Mouse (Mus musculus) thymus, postnatal 4 days (tissue): ENCODE data around the gene Klhl18.
"Not testable (repeated sequence)": the region's sequence is repeated elsewhere in the genome, so short reads cannot be mapped to it uniquely, and the experiment has no call there.

ENCODE experiments used
- DNase-seq: peaks from one replicate; pipeline ENCODE4 v3.0.0; 2021

Klhl18 gene

GRCm38 (mm10) chr9:110419511-110420112 lies 56.9 kb downstream of the Klhl18 start, which contains the start of gene Ngp:
Gene Ngp (plus strand): TSS chr9:110419747.
- DNase-seq: no peak

DNA sequence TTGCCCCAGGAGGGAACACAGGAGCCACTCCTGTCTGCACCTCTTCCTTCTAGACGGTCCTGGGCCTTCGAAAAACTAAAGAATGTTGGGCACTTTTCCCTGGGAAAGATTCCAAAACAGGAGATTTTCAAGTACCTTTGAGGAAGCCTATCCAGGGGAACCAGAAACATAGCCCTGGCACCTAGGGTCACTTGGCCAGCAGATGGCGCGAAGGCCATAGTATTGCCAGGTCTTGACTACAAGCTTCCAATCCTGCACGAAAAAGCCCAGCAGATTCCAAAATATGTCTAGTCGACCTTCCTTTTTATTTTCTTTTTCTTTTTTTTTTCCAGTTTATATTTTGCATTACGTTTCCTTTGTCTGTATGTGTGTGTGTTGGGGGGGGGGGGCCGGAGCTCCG lies 62.7 kb downstream of the Klhl18 start:
- peak; percentile 29 for DNase-seq

GRCm38 (mm10) chr9:110412926-110413325 lies 63.6 kb downstream of the Klhl18 start:
- no peak for DNase-seq

GRCm38 (mm10) chr9:110410908-110411887 lies 65.3 kb downstream of the Klhl18 start:
- DNase-seq: peak; percentile 91

GRCm38 (mm10) chr9:110408099-110408773 lies 68.3 kb downstream of the Klhl18 start, which contains the start of gene Ptpn23:
Gene Ptpn23 (minus strand): TSS chr9:110408213.
- peak; percentile 96 for DNase-seq

- DNase-seq: no peak
Observed at GRCm38 (mm10) chr9:110407311-110408098, 69.0 kb downstream of the Klhl18 start.

- not testable (repeated sequence) for DNase-seq
Observed at GRCm38 (mm10) chr9:110403240-110403639, 73.3 kb downstream of the Klhl18 start.

- no peak for DNase-seq
Observed at GRCm38 (mm10) chr9:110402731-110403130, 73.8 kb downstream of the Klhl18 start.

DNA sequence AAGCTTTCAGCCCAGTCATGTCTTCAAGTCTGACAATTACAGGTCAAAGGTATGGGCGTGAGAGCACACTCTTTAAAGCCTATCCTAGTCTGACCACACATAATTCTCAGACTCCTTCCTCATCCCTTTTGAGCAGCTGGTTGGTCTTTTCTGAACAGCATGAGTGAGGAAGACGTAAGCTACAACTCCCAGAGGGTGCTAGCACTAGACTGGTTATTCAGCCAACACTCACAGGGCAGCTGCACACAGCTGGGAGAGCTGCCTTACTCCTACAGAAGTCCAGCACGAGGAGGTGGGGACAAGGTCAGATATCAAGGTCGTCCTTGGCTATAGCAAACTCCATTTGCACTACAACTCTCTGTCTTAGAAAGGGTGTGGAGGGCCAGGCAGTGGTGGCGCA lies 75.8 kb downstream of the Klhl18 start:
- DNase-seq: no peak

DNA sequence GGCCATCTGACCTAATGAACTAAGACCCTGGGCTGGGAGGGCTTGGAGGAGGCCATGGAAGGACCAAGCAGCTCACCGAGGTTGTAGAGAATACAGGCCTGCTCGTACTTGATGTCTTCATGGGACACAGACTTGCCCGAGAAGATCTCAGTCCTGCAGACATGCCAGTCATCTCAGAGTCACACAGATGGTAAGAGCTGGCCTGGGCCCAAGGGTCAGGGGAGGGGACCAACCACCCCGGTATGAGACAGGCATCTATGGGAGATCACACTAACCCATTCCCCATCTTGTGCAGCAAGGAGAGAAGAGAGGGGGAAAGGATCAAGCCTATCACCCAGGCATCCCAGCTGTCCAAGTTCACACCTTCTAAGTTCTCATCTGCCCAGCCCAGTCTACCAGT lies 83.2 kb downstream of the Klhl18 start:
- DNase-seq: no peak

GRCm38 (mm10) chr9:110390843-110391242 lies 85.7 kb downstream of the Klhl18 start:
- no peak for DNase-seq

DNA sequence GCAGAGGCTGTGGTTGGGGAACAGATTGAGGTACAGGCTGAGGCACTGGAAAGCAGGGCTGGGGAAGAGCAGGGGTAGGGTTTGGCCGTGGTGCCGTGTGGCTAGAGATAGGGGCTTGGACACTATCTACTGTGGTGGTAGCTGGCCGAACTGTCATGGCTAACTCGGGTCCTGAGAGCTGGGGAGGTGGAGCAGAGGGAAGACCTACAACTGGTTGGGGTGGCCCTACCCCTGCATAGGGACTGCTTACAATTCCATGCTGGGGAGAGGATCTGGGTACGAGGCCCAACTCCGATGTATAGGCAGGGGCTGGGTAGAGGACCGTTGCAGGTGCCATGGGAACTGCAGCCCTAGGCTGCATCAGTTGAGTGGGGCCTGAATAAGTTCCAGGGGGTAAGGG lies 88.5 kb downstream of the Klhl18 start:
- DNase-seq: no peak

- DNase-seq: no peak
Observed at GRCm38 (mm10) chr9:110384369-110384929, 92.0 kb downstream of the Klhl18 start.

DNA sequence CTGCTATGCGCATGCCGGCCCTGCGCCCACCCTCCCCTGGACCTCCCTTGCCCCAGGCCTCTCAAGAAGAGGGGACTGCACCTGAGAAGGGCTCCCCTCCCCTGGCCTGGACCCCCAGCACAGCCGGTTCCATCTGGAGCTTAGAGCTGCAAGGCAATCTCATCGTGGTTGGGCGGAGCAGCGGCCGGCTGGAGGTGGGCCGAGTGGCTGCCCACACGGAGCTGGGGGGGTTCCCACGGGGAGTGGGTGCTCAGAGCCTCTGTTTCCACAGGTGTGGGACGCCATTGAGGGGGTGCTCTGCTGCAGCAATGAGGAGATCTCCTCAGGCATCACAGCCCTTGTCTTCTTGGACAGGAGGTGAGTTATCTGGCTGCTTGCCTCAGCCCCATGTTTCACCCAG lies 95.2 kb downstream of the Klhl18 start:
- no peak for DNase-seq

DNA sequence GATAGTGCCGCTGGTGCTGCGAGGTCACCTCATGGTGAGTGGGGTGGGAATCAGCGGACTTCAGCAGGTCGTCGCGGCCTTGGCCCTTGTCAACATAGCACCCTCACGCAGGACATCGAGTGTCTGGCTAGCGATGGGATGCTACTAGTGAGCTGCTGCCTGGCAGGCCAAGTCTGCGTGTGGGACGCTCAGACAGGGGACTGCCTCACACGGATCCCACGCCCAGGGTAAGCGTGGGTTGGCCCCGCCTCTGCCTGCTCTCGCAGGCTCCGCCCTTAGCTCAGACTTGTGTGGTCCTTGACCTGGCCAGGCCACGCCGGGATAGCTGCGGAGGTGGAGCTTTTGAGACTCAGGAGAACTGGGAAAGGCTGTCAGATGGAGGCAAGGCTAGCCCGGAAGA lies 95.8 kb downstream of the Klhl18 start:
- DNase-seq: no peak

DNA sequence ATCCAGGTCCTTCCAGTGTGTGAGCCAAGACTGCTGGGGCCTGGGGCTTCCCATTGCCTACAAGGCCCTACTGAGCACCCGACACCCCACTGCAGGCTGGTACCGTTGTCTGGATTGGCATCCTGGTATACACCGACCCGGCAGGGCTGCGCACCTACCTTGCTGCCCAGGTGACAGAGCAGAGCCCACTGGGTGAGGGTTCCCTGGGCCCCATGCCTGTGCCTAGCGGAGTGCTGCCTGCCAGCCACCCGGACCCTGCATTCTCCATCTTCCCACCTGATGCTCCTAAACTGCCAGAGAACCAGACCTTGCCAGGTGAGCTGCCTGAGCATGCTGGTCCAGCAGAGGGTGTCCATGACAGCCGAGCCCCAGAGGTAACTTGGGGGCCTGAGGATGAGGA lies 97.1 kb downstream of the Klhl18 start:
- no peak for DNase-seq

- not testable (repeated sequence) for DNase-seq
Observed at GRCm38 (mm10) chr9:110377655-110378054, 98.8 kb downstream of the Klhl18 start.
